Mouse (Mus musculus) natural killer cell, adult 2 months (primary cell): Measurements from ENCODE around the gene Btbd7.

ENCODE experiments used
- DNase-seq, 2 experiments: peaks; one replicate each; pipeline ENCODE4 v3.0.0; 2022; ENCODE audit warnings: low spot score in 2 of 2

Btbd7 gene

GRCm38 (mm10) chr12:102878031-102878823 lies at the start of gene Btbd7:
Btbd7 (minus strand) TSS chr12:102878471.
- DNase-seq = peak; percentile 91 to 94

- no peak for DNase-seq
These were observed 37.8 kb upstream of the Btbd7 start for GRCm38 (mm10) chr12:102916073-102916472.

DNA sequence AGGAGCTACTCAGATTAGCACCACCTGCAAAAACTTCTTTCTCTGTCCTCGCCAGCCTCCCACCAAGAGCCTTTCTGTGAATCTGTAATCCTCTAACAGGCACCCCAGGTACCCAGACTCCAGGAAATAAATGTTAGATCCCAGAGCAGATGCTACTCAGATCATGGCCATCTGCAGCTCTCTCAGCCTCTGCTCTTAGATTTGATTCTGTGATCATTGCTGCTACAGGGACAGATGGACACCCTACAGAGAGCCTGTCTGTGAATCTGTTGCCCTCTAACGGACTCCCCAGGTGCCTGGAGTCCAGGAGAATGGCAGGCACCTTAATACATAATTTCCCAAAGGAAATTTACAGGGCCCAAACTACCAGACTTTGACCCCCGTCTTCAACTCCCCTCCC lies 29.9 kb upstream of the Btbd7 start:
- DNase-seq = no peak

DNA sequence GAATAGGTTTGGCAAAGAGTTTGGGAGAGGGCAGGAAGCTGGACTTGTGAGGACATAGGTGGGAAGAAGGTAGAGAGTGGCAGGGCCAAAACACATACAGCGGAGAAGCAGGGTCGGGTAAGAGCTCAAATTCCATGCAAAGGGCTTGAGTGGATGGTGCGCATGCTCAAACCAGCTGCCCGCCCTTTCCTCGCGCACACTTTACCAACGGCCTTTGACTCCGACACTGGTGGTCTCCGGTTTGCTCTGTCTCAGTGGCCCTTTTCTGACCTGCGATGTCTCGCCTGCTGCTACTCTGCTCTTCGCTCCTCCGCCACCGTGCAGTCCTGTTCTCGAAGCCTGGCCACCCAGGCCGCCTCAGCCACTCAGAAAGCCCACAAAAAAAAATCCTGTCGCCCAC lies 20.8 kb upstream of the Btbd7 start, which contains the start of gene Cox8c:
Cox8c (plus strand) TSS at position 226 of the 400 bp plus-strand sequence.
- DNase-seq = no peak

DNA sequence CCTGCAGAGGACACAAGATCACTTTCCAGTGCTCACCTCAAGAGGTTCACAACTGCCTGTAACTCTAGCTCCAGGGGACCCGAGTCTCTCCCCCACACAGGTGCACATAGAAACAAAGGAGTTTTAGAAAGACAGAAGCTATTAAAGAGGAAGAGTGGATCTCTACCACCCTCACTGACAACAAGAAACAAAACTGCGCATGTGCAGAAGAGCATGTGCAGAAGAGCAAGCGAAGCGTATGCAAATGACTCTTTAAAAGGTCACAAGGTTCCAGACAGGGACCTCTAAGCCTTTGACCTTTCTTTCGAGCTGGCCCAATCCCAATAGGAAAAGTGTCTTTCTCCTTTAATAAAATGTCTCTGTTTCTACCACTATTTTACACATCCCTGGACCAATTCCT lies 10.3 kb upstream of the Btbd7 start:
- no peak for DNase-seq

DNA sequence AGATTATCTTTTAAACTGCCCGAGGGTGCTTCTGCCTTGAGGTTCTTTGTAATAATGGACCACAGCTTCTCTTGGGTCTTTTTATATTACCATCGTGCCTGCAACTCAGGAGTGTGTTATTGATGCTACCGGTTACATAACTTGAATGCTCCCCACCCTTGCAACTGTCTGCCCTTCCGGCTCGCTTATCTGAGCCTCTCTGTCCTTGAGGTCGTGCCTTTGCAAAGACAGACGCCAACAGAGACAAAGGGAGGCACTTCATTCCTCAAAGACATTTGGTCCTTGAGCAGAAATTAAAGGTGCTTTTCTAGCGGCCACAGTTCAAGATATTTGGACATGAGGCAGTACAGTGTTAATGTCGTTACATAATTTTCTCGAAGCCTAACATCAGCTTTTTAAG lies 9.1 kb upstream of the Btbd7 start:
- no peak for DNase-seq

GRCm38 (mm10) chr12:102885735-102886134 lies 7.5 kb upstream of the Btbd7 start:
- DNase-seq = no peak

DNA sequence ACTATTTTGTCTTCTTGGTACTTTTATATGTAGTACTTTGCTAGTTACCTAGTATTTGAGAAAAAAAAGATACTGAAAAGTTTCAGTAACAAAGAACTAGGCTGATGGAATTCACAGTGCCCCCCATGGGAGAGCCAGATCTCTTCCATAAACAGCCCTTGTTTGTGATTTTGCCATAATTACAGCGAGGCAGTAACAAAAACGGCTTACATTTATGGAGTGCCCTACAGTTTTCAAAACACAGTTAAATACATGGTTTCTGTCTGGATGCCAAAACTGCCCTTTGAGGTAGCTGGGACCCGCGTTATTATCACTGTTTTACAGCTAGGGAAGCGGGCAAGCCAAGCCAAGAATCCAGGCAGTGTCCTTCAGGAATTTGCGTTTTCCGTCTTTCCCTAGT lies 630 bp upstream of the Btbd7 start:
- DNase-seq = no peak

- DNase-seq = peak; percentile 51 to 64
These were observed 805 bp downstream of the Btbd7 start for GRCm38 (mm10) chr12:102877301-102878030.

- no peak for DNase-seq
These were observed 7.7 kb downstream of the Btbd7 start for GRCm38 (mm10) chr12:102870527-102870926.

DNA sequence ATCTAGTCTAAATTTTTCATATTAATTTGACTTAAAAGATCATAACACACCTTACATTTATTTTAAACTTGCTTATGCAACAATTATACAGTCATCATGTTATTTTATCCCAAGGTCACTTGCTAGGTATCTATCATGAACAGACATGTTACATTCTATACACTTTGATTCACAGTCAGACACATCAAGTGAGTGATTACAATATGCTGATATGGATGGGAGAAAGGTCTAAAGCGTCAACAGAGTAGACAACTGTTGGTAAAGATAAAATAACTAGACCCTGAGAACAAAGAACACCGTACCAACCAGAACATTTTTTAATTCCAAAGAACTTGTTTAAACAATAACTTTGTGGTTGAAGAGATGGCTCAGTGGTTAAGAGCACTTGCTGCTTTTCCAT lies 8.5 kb downstream of the Btbd7 start:
- DNase-seq = no peak

DNA sequence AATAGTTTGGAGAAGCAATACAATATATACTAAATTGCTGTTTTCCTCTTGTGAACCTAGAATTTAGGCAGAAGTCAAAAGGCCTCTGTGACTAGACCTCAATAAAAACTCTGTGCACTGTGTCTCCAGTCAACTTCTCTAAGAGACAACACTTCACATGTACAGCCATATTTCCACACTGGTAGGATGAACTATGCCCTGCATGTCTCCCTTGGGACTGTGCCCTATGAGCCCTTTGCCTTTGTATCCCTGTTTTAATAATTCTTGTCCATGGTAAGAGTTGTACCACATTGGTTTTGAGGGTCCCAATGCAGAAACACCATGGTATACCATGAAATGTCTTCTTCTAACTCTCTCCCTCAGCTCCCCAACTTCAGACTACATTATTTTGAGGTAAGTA lies 17.5 kb downstream of the Btbd7 start:
- DNase-seq = no peak

DNA sequence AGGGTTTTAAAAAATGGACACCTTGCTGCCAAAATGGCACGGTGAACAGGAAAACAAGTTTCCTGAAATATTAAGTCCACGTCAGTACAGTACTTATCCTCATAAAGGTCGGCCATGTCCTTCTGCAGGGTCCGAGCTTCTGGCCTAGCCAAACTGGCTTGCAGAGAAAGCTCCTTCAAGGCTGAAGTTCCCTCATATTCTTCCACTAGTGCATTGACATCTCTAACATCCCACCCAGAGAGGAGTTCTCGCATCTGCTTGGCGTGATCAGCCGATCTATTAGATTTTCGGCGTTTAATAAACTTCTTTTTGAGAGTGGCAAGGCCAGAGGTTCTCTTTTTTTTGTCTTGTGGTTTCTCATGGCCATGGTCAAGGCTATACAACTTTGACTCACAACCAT lies 40.0 kb downstream of the Btbd7 start:
- no peak for DNase-seq

DNA sequence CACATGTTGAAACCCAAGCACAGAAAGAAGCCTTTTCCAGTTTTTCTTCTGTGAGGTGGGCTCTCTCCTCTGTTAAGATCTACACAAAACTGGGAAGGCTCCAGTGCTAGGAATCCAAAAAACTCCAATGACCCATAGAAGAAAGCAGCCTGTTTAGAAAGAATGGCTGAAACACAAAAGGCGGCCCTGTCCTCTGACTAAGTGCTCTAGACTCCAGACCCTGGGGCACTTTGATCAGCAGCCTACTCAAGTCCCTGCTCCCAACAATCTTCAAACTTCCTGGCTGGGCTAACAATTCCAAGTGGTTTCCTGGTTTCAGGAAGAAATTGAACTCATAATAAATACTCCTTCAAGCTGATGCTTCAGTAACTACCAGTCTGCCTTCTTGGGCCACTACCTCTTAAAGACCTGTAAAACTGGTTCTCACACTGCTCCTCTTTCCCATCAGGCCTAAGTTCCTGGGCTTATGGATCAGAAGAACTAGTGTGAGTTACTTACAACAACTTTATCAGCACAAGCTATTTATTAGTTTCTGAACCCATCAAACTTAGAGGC lies 45.4 kb downstream of the Btbd7 start:
- no peak for DNase-seq

- no peak for DNase-seq
These were observed 46.4 kb downstream of the Btbd7 start for GRCm38 (mm10) chr12:102831888-102832287.

DNA sequence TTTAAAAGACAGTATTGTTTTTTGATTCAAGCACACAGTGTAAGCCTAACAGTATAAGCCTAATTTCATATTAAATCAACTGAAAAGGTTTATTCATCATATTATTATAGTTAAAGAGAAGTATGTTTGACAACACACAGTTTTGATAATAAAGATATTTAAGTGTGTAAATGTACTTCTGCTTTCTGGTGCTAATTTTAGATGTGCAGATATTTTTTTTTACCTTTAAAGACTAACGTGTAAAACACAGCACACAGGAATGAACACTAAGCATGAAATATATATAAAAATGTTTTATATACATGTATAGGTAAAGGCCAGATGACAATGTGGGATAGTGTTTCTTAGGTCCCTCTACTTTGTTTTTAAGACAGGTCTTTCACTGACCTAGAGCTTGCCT lies 51.2 kb downstream of the Btbd7 start:
- DNase-seq = no peak

DNA sequence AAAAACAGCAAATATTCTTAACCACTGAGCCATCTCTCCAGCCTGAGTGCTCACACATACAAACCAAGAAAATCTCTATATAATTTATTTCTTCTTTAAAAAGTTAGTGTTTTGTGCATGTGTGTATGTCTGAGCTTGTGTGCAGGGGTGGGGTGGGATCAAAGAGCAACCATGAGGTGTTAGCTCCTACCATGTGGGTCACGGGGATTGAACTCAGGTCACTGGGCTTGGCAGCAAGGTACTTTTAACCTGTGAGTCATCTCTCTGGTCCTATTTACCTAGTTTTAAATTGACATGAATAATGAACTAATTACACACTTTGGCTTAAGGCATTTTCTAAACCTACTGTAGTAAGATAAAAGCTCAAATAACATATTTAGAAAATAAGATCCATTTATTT lies 51.9 kb downstream of the Btbd7 start:
- DNase-seq = no peak

DNA sequence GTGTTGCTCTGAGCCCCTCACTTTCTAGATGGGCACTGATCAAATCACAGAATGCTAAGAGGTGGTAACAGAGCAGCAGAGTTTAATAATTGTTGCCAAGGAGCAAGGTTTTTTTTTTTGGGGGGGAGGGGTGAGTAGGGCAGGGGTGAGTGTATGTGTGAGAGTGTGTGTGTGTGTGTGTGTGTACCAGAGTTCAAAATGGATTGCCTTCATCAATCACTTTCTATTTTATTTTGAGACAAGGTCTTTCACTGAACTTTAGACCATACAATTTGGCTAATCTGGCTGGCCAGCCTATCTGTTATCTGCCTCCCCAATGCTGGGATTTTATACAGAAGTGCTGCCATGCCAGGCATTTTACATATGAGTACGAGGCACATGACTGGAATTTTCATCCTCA lies 63.4 kb downstream of the Btbd7 start:
- no peak for DNase-seq

GRCm38 (mm10) chr12:102799528-102799927 lies 78.7 kb downstream of the Btbd7 start:
- no peak for DNase-seq

- DNase-seq = no peak
These were observed 90.3 kb downstream of the Btbd7 start for GRCm38 (mm10) chr12:102787927-102788326.

- DNase-seq = no peak
These were observed 92.7 kb downstream of the Btbd7 start for GRCm38 (mm10) chr12:102785593-102785985.

DNA sequence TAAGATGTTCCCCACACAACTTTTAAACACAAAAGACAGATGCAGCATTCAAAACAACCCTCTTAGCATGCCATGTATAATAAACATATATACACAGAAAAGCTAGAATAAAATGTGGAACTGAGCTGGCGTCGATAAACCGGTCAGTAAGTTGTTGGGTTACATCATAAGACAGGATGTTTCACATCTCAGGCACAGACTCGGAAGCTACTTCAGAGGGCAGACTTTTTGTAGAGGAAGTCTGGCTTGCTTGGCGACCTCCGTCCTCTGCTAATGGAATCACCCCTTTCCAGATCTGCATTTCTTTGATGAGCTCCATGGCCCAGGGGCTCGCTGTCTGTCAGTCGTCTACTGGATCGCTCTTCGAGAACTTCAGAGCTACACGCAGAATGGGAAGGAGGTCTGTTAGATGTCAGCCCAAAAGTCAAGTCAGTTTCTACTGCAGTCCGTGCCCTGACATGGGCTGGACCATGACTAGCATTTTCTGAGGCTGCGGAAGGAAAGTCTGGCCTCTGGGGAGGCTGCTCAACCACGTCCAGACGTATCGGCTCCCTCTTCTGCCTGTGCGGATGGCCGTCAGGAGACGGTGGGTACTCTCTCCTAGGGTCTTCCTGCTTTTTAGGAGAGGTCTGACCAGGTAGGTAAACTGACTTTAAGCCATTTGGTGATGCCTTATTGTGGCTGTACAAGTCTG lies 93.2 kb downstream of the Btbd7 start:
- DNase-seq = no peak
